Mouse (Mus musculus): Measurements from ENCODE around the gene Lsm14a.

GRCm38 (mm10) chr7:34348011-34348410 is 45.1 kb downstream of the Lsm14a start:
- TF ChIP-seq POLR2A (IDR thresholded peaks at IDR 0.05; ENCODE audit: borderline replicate concordance, low read depth, low read length) (no peak), CTCF (IDR thresholded peaks at IDR 0.05; ENCODE audit: low read depth, low read length) (no peak)

All from bone marrow macrophage, adult 2 months (primary cell).